Mouse (Mus musculus): ENCODE measurements around the gene Rprd2.

GRCm38 (mm10) chr3:95861216-95861615 is 42.6 kb upstream of the Rprd2 start:
- TF ChIP-seq MYOD1 (IDR thresholded peaks at IDR 0.05; ENCODE audit: control insufficient read depth, insufficient read length, low read depth) (no peak), CTCF (IDR thresholded peaks at IDR 0.05; ENCODE audit: control insufficient read depth, insufficient read depth, insufficient read length) (no peak)
